Mouse (Mus musculus) stomach, embryonic 16.5 days (tissue): Measurements from ENCODE around the gene Atox1. TPM values are rescaled to one million over a fixed set of nuclear protein-coding genes. Genes with fewer than 3 reads are reported as not detected.

Experiments used
- ATAC-seq: fragments of 200-750 bp; cut with Nextera tagmentation; 2 replicates; pipeline ENCODE4 v1.8.0; 2017; ENCODE audit warnings: moderate number of reproducible peaks, moderate TSS enrichment; ENCODE audit not compliant: insufficient read depth, low FRiP score
- H3K27ac ChIP-seq: fragments of 300-500 bp; sonication (generic); 2 replicates; pipeline ENCODE4 v1.5.1; 2014; ENCODE audit warnings: low read length
- H3K27me3 ChIP-seq: fragments of 300-500 bp; sonication (generic); 2 replicates; pipeline ENCODE4 v1.6.1; 2014; ENCODE audit warnings: low read length, control low read depth, mixed read lengths; ENCODE audit not compliant: control insufficient read depth, insufficient read depth
- H3K36me3 ChIP-seq: fragments of 300-500 bp; sonication (generic); 2 replicates; pipeline ENCODE4 v1.6.1; 2014; ENCODE audit warnings: low read length; ENCODE audit not compliant: control insufficient read depth, insufficient read depth
- H3K4me1 ChIP-seq: fragments of 300-500 bp; sonication (generic); 2 replicates; pipeline ENCODE4 v1.6.1; 2014; ENCODE audit warnings: low read length, control low read depth, mixed read lengths; ENCODE audit not compliant: control insufficient read depth, insufficient read depth
- H3K4me2 ChIP-seq: fragments of 300-500 bp; sonication (generic); 2 replicates; pipeline ENCODE4 v1.6.1; 2014; ENCODE audit warnings: low read depth, low read length, mixed read lengths
- H3K4me3 ChIP-seq: fragments of 300-500 bp; sonication (generic); replicated peaks from 2 replicates; pipeline ENCODE4 v1.5.1; 2014; ENCODE audit warnings: mild to moderate bottlenecking, low read length
- H3K9ac ChIP-seq: fragments of 300-500 bp; sonication (generic); 2 replicates; pipeline ENCODE4 v1.6.1; 2014; ENCODE audit warnings: low read length
- H3K9me3 ChIP-seq: fragments of 300-500 bp; sonication (generic); replicated peaks from 2 replicates; pipeline ENCODE4 v1.6.1; 2016; ENCODE audit warnings: low read length, control low read depth; ENCODE audit not compliant: control insufficient read depth
- WGBS: fragments of 180-500 bp; shearing (Covaris S2); extraction: QIAGEN DNeasy Blood & Tissue Kit; methylation state at CpG from one replicate; pipeline ENCODE4 v1.1.7; 2014; 5-methylcytosine and 5-hydroxymethylcytosine counted together
- polyA plus RNA-seq: library from polyadenylated mRNA; unstranded; fragments of >200 nt; fragmentation: Nextera tagmentation; extraction: Ambion mirVana; gene quantifications from 2 replicates; pipeline ENCODE4 v1.2.1, GENCODE M21; 2015

Atox1 gene
- polyA plus RNA-seq, 1 experiment from 2014 or later, result 421 TPM

GRCm38 (mm10) chr11:55460559-55461018 lies 450 bp downstream of the Atox1 start:
- Histone ChIP-seq H3K36me3 (no peaks in the 10 kb centered on the region), H3K4me1 (peaks cover 17% of the 10 kb centered on the region), H3K27ac (peak overlapping the region; percentile 92), H3K4me3 (peak overlapping the region; percentile 70), H3K4me2 (peak overlapping the region; percentile 86), H3K9me3 (no peaks in the 10 kb centered on the region), H3K27me3 (no peaks in the 10 kb centered on the region), H3K9ac (peak overlapping the region; percentile 78)
- ATAC-seq, result peak; percentile 20; the same call in 1 of the 2 replicates
- under 1% methylated on average over 17 of the region's 17 CpGs for WGBS

GRCm38 (mm10) chr11:55459850-55460558 lies 1.0 kb downstream of the Atox1 start:
- H3K9ac ChIP-seq, result peak overlapping the region; percentile 78
- H3K27ac ChIP-seq, result peak overlapping the region; percentile 92
- WGBS, result 25% methylated on average over 3 of the region's 3 CpGs
- H3K27me3 ChIP-seq, result no peaks in the 10 kb centered on the region
- H3K4me2 ChIP-seq, result peak overlapping the region; percentile 86
- H3K36me3 ChIP-seq, result no peaks in the 10 kb centered on the region
- H3K4me3 ChIP-seq, result peak overlapping the region; percentile 70
- no peak for ATAC-seq
- H3K9me3 ChIP-seq, result no peaks in the 10 kb centered on the region
- H3K4me1 ChIP-seq, result peaks cover 17% of the 10 kb centered on the region

GRCm38 (mm10) chr11:55458501-55458900 lies 2.5 kb downstream of the Atox1 start:
- Histone ChIP-seq H3K4me2 (no peak overlapping the region), H3K9me3 (no peaks in the 10 kb centered on the region), H3K4me3 (no peak overlapping the region), H3K36me3 (no peaks in the 10 kb centered on the region), H3K27ac (no peak overlapping the region), H3K4me1 (peaks cover 17% of the 10 kb centered on the region), H3K9ac (no peak overlapping the region), H3K27me3 (no peaks in the 10 kb centered on the region)
- WGBS, result 49% methylated on average over 4 of the region's 4 CpGs
- no peak for ATAC-seq

- Histone ChIP-seq H3K4me3 (no peak overlapping the region), H3K9ac (no peak overlapping the region), H3K27ac (no peak overlapping the region), H3K9me3 (no peaks in the 10 kb centered on the region), H3K27me3 (no peaks in the 10 kb centered on the region), H3K4me2 (no peak overlapping the region), H3K4me1 (peaks cover 12% of the 10 kb centered on the region), H3K36me3 (no peaks in the 10 kb centered on the region)
- ATAC-seq, result peak; percentile 27; the same call in 1 of the 2 replicates
- WGBS, result 51% methylated on average over 2 of the region's 2 CpGs
Observed at GRCm38 (mm10) chr11:55455166-55455565, 5.9 kb downstream of the Atox1 start.

- no peak for ATAC-seq
- H3K27ac ChIP-seq, result no peak overlapping the region
- H3K4me2 ChIP-seq, result no peak overlapping the region
- H3K9me3 ChIP-seq, result no peaks in the 10 kb centered on the region
- H3K27me3 ChIP-seq, result no peaks in the 10 kb centered on the region
- H3K9ac ChIP-seq, result no peak overlapping the region
- peaks cover 4% of the 10 kb centered on the region for H3K4me1 ChIP-seq
- no peak overlapping the region for H3K4me3 ChIP-seq
- 94% methylated on average over 4 of the region's 4 CpGs for WGBS
- H3K36me3 ChIP-seq, result no peaks in the 10 kb centered on the region
Observed at GRCm38 (mm10) chr11:55453640-55454039, 7.4 kb downstream of the Atox1 start.

- ATAC-seq, result no peak
- Histone ChIP-seq H3K27me3 (no peaks in the 10 kb centered on the region), H3K4me1 (peaks cover 3% of the 10 kb centered on the region; the same call in 1 of the 2 replicates), H3K9ac (no peak overlapping the region), H3K27ac (no peak overlapping the region), H3K36me3 (peaks cover 4% of the 10 kb centered on the region; the same call in 1 of the 2 replicates), H3K4me2 (no peak overlapping the region), H3K4me3 (no peak overlapping the region), H3K9me3 (no peaks in the 10 kb centered on the region)
- WGBS, result 73% methylated on average over 4 of the region's 4 CpGs
Observed at GRCm38 (mm10) chr11:55450311-55450710, 10.7 kb downstream of the Atox1 start.

- H3K9ac ChIP-seq, result no peak overlapping the region
- H3K27ac ChIP-seq, result peak overlapping the region; percentile 25; the same call in 1 of the 2 replicates
- H3K27me3 ChIP-seq, result no peaks in the 10 kb centered on the region
- 76% methylated on average over 7 of the region's 7 CpGs for WGBS
- H3K36me3 ChIP-seq, result peaks cover 4% of the 10 kb centered on the region; the same call in 1 of the 2 replicates
- H3K9me3 ChIP-seq, result no peaks in the 10 kb centered on the region
- peaks cover 3% of the 10 kb centered on the region; the same call in 1 of the 2 replicates for H3K4me1 ChIP-seq
- no peak overlapping the region for H3K4me2 ChIP-seq
- H3K4me3 ChIP-seq, result no peak overlapping the region
- ATAC-seq, result no peak
Observed at GRCm38 (mm10) chr11:55449531-55449930, 11.5 kb downstream of the Atox1 start.

- WGBS, result 12% methylated on average over 4 of the region's 4 CpGs
- Histone ChIP-seq H3K4me2 (no peak overlapping the region), H3K4me3 (no peak overlapping the region), H3K4me1 (peaks cover 3% of the 10 kb centered on the region; the same call in 1 of the 2 replicates), H3K9ac (no peak overlapping the region), H3K36me3 (peaks cover 4% of the 10 kb centered on the region; the same call in 1 of the 2 replicates), H3K27ac (peak overlapping the region; percentile 76), H3K27me3 (no peaks in the 10 kb centered on the region), H3K9me3 (no peaks in the 10 kb centered on the region)
- ATAC-seq, result peak; percentile 84
Observed at GRCm38 (mm10) chr11:55446579-55446978, 14.5 kb downstream of the Atox1 start.

- H3K9ac ChIP-seq, result no peak overlapping the region
- H3K36me3 ChIP-seq, result peaks cover 4% of the 10 kb centered on the region; the same call in 1 of the 2 replicates
- 0 out of 2 replicates have a peak, but pooled peaks have one; percentile 30 for ATAC-seq
- no peak overlapping the region for H3K4me2 ChIP-seq
- no peaks in the 10 kb centered on the region for H3K27me3 ChIP-seq
- H3K9me3 ChIP-seq, result no peaks in the 10 kb centered on the region
- 0 out of 2 replicates have a peak overlapping the region, but pooled peaks have one; percentile 9 for H3K27ac ChIP-seq
- 0% methylated on average over 1 of the region's 1 CpGs for WGBS
- H3K4me1 ChIP-seq, result peaks cover 3% of the 10 kb centered on the region; the same call in 1 of the 2 replicates
- no peak overlapping the region for H3K4me3 ChIP-seq
Observed at GRCm38 (mm10) chr11:55444772-55445171, 16.3 kb downstream of the Atox1 start.
